Mouse (Mus musculus) erythroblast, embryonic 14.5 days (primary cell): ENCODE data around the gene Rnft1. TPM values are rescaled to one million over a fixed set of nuclear protein-coding genes. Genes with fewer than 3 reads are reported as not detected.
"Not testable (repeated sequence)": the region's sequence is repeated elsewhere in the genome, so short reads cannot be mapped to it uniquely, and the experiment has no call there.

Source experiments
- H3K27me3 ChIP-seq: 2 replicates; pipeline ENCODE4 v1.6.1; 2012; ENCODE audit warnings: inconsistent platforms; ENCODE audit not compliant: control insufficient read depth
- H3K36me3 ChIP-seq: 2 replicates; pipeline ENCODE4 v1.6.1; 2012; ENCODE audit warnings: mild to moderate bottlenecking, inconsistent platforms; ENCODE audit not compliant: control insufficient read depth
- H3K4me1 ChIP-seq: 2 replicates; pipeline ENCODE4 v1.6.1; 2012; ENCODE audit warnings: inconsistent platforms; ENCODE audit not compliant: control insufficient read depth
- H3K4me3 ChIP-seq: replicated peaks from 2 replicates; pipeline ENCODE3; 2012; ENCODE audit warnings: moderate library complexity, mild to moderate bottlenecking, inconsistent platforms
- H3K9me3 ChIP-seq: 2 replicates; pipeline ENCODE4 v1.6.1; 2012; ENCODE audit warnings: low read length, inconsistent platforms, mixed read lengths; ENCODE audit not compliant: control insufficient read depth
- GATA1 ChIP-seq: IDR thresholded peaks from 2 replicates; pipeline ENCODE4 v1.6.1; 2012; ENCODE audit warnings: low read length, inconsistent platforms, mixed read lengths
- TAL1 ChIP-seq: IDR thresholded peaks from 3 replicates; pipeline ENCODE4 v1.6.1; 2012; ENCODE audit warnings: low read length, inconsistent platforms, mixed read lengths
- polyA plus RNA-seq: library from polyadenylated mRNA; stranded (reverse); fragments of >175 nt; gene quantifications from 2 replicates; pipeline ENCODE4 v1.2.3, GENCODE M21; 2012

The Rnft1 gene
- 0.10 and 0.13 TPM in 2 replicates for polyA plus RNA-seq

DNA sequence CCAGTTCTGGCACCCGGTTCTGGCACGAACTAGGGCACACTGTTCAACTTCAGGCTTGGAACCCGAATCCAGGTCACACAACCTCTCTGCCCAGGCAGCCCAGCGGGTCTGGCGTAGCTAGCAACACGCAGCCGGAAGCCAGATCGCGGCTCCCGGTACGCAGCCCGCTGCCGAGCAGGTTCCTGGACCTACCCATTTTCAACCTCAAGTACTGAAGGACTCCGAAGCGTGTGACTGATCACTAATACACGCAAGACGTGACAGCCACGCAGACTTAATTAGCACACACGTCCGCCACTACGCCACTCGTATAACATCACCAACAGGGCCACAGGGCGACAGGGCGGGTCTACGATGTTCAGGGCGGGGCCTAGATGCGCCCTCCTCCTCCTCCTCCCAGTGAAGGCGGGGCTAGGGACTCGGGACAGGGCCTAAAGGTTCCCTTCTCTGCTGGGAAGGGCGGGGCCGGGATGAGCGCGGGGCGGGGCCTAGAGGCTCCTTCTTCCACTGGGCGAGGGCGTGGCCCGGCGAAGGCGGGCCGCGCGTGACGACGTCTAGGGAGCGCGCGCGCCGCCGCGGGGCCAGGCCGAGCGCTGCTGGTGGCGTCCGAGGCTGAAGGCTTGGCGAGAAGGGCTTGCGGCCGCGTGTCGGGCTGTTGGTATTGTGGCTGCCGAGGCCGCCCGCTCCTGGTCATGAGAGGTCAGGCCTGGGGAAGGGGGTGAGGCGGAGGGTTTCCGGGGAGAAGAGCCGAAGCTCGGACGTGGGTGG, at the start of gene Rnft1:
Gene Rnft1 (plus strand): TSS at position 557 of the 768 bp plus-strand sequence.
- TF ChIP-seq GATA1 (no peak), TAL1 (no peak)

DNA sequence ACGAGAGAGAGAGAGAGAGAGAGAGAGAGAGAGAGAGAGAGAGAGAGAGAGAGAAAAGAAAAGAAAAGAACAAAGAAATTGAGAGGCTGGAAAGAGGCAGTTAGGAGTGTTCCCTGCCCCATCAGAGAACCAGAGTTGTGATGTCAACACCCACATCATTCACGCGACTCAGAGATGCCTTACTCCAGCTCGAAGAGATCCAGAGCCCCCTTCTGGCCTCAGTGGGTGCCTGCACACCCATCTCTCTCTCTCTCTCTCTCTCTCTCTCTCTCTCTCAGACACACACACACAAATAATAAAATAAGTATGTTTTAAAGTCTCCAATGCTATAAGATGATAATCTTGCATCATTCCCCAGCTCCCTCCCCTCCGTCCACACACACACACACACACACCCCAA, 47.6 kb upstream of the Rnft1 start:
- H3K4me3 ChIP-seq = no peak overlapping the region

More for the DNA sequence above, at the start of gene Rnft1:
- Histone ChIP-seq H3K4me1 (peaks cover 22% of the 10 kb centered on the region), H3K9me3 (no peaks in the 10 kb centered on the region), H3K36me3 (peaks cover 5% of the 10 kb centered on the region), H3K27me3 (peaks cover 4% of the 10 kb centered on the region), H3K4me3 (peak within 1 kb of the TSS; percentile 91)

DNA sequence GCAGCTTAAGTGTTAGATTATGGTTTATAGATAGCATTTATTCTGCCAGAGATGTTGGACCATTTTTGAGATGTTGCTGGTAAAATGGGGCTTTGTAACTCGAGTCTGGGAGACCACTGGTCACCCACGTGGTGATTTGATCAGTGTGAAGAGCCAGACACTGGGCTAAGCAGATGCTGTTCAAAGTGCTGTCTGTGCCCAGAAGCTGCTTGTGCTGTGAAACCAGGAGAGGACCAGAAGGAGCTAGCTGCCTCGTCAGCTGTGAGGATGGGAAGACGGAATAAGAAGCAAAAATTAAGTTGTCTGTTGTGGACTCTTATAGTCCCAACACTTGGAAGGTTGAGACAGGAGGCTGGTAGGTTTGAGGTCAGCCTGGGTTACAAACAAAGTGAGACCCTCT, 46.2 kb upstream of the Rnft1 start:
- peaks cover 5% of the 10 kb centered on the region; the same call in 1 of the 2 replicates for H3K27me3 ChIP-seq
- TF ChIP-seq GATA1 = no peak
- no peak for TF ChIP-seq TAL1
- H3K9me3 ChIP-seq = no peaks in the 10 kb centered on the region
- no peaks in the 10 kb centered on the region for H3K36me3 ChIP-seq
- no peak overlapping the region for H3K4me3 ChIP-seq
- no peaks in the 10 kb centered on the region for H3K4me1 ChIP-seq

More for the DNA sequence above, 47.6 kb upstream of the Rnft1 start:
- H3K36me3 ChIP-seq = no peaks in the 10 kb centered on the region
- no peaks in the 10 kb centered on the region for H3K4me1 ChIP-seq
- H3K9me3 ChIP-seq = no peaks in the 10 kb centered on the region
- H3K27me3 ChIP-seq = peaks cover 5% of the 10 kb centered on the region; the same call in 1 of the 2 replicates
- TF ChIP-seq TAL1 (no peak), GATA1 (no peak)

DNA sequence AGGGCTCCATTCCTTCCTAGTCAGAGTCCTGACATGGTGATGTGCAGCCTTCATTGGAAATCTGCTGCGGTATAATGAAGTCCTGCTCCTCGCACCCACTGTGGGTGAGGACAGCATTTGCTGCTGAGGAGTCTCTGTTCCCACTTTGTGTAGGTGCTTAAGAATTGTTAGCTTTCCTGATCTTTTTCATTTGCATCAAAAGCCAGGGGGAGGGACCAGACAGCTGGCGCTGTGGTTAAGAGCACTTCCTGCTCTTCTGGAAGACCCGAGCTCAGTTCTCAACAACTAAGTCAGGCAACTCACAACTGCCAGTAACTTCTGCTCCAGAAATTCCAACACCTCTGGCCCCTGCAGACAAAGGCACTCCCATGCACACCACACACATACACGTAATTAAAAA, 43.7 kb upstream of the Rnft1 start:
- no peak overlapping the region for H3K4me3 ChIP-seq
- H3K27me3 ChIP-seq = peaks cover 3% of the 10 kb centered on the region; the same call in 1 of the 2 replicates

GRCm38 (mm10) chr11:86453991-86454390, 30.5 kb upstream of the Rnft1 start:
- Histone ChIP-seq H3K4me3 (no peak overlapping the region), H3K4me1 (no peaks in the 10 kb centered on the region), H3K27me3 (no peaks in the 10 kb centered on the region), H3K9me3 (no peaks in the 10 kb centered on the region; the same call in 1 of the 2 replicates), H3K36me3 (no peaks in the 10 kb centered on the region)
- TF ChIP-seq GATA1 = no peak
- TF ChIP-seq TAL1 = no peak

More for the DNA sequence above, 43.7 kb upstream of the Rnft1 start:
- Histone ChIP-seq H3K36me3 (no peaks in the 10 kb centered on the region), H3K9me3 (no peaks in the 10 kb centered on the region), H3K4me1 (no peaks in the 10 kb centered on the region)
- TF ChIP-seq TAL1 = no peak
- no peak for TF ChIP-seq GATA1

DNA sequence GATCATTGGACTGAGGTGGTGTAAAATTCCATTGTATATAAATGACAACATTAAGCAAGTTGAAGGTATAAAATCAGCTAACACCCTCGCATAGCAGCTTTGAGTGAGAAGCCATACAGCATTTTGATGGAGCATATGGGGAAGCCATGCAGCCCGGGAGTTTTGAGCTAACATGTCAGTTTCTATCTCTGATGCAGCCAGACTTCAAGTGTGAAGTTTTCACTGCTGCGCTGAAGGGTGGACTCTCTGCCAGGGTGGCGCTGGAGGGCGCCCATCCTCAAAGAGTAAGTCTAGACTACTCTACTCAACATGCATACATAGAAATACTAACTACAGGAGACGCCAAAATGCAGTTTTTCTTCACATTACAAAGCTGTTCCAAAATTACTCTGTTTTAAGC, 26.9 kb upstream of the Rnft1 start:
- no peaks in the 10 kb centered on the region for H3K4me1 ChIP-seq
- TF ChIP-seq TAL1 (no peak), GATA1 (no peak)
- H3K4me3 ChIP-seq = no peak overlapping the region

GRCm38 (mm10) chr11:86458866-86459265, 25.6 kb upstream of the Rnft1 start:
- Histone ChIP-seq H3K9me3 (no peaks in the 10 kb centered on the region; the same call in 1 of the 2 replicates), H3K36me3 (no peaks in the 10 kb centered on the region), H3K27me3 (no peaks in the 10 kb centered on the region), H3K4me3 (no peak overlapping the region), H3K4me1 (peaks cover under 1% of the 10 kb centered on the region)
- TF ChIP-seq TAL1 = no peak
- no peak for TF ChIP-seq GATA1

More for the DNA sequence above, 26.9 kb upstream of the Rnft1 start:
- Histone ChIP-seq H3K27me3 (no peaks in the 10 kb centered on the region), H3K36me3 (no peaks in the 10 kb centered on the region), H3K9me3 (no peaks in the 10 kb centered on the region; the same call in 1 of the 2 replicates)

DNA sequence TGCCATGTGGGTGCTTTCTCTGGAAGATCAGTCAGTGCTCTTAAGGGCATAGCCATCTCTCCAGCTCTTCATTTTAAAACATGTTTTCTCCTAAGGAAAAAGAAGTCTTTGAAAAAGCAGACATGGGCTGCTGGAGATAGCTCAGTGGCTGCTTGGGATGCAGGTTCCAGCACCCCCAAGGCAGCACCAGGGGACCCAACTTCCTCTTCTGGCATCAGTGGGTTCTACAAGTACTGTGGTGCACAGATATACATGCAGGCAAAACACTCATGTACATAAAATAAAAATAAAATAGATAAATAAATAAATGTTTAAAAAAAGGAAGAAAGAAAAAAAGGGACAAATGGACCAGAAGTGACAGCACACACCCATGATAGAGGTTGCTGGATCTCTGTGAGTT, 21.9 kb upstream of the Rnft1 start:
- no peaks in the 10 kb centered on the region; the same call in 1 of the 2 replicates for H3K9me3 ChIP-seq
- H3K36me3 ChIP-seq = no peaks in the 10 kb centered on the region
- H3K27me3 ChIP-seq = no peaks in the 10 kb centered on the region
- H3K4me3 ChIP-seq = no peak overlapping the region
- TF ChIP-seq TAL1 (no peak), GATA1 (no peak)
- H3K4me1 ChIP-seq = peaks cover 2% of the 10 kb centered on the region

DNA sequence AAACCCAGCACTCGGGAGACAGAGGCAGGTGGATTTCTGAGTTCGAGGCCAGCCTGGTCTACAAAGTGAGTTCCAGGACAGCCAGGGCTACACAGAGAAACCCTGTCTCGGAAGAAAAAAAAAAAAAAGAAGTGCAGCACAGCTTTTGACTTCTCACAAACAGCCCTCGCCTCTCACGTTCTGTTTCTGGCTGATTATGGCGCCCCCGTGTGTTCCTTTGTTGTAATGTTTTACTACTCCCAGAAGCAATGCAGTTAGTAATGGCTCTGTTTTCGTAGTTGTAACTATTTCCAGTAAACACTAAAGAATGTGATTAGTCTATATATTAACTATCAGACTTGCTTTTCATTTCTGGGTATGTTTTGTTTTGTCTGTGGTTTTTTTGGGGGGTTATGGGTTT, 20.2 kb upstream of the Rnft1 start:
- not testable (repeated sequence) for H3K4me3 ChIP-seq, H3K4me1 ChIP-seq, H3K27me3 ChIP-seq, H3K36me3 ChIP-seq, H3K9me3 ChIP-seq
